Comparison of ENCODE assay signal across 8 mouse cellular contexts in genomic region chr17:56302363-56302996, GRCm38 (mm10). TPM values are rescaled to one million over a fixed set of nuclear protein-coding genes. Genes with fewer than 3 reads are reported as not detected.
DNase-seq lines count a peak whose midpoint lies in the region; ATAC-seq and TF ChIP-seq lines count a peak whose summit lies in the region.

No protein-coding gene starts in this region.

- H3K27ac ChIP-seq in CH12.LX (ENCODE audit: insufficient read depth, low read depth), result peak overlapping the region; percentile 67
- peak overlapping the region; percentile 91 for H3K27ac ChIP-seq in forebrain, embryonic 12.5 days
- no peak overlapping the region for H3K27ac ChIP-seq in midbrain, postnatal 0 days (ENCODE audit: low read depth, low read length)

- no peak for TF ChIP-seq POLR2A in CH12.LX (IDR thresholded peaks at IDR 0.05; ENCODE audit: low read depth, low read length)

- H3K9me3 ChIP-seq in CH12.LX (replicated peaks; ENCODE audit: low read length), result no peaks in the 10 kb centered on the region
- H3K9me3 ChIP-seq in forebrain, embryonic 12.5 days, result no peaks in the 10 kb centered on the region
- H3K9me3 ChIP-seq in midbrain, postnatal 0 days (ENCODE audit: low read length), result no peaks in the 10 kb centered on the region

- TF ChIP-seq RAD21 in CH12.LX (IDR thresholded peaks at IDR 0.05; ENCODE audit: low read depth, low read length), result no peak

- peaks cover 18 to 28% of the 10 kb centered on the region in 2 experiments for H3K36me3 ChIP-seq in CH12.LX (replicated peaks in 1 of 2; ENCODE audit: control insufficient read depth in 1 of 2, insufficient read depth in 1 of 2, low read length in 1 of 2)
- peaks cover 24% of the 10 kb centered on the region for H3K36me3 ChIP-seq in forebrain, embryonic 12.5 days (replicated peaks)
- no peaks in the 10 kb centered on the region for H3K36me3 ChIP-seq in midbrain, postnatal 0 days (ENCODE audit: insufficient read depth, low read length)

- peak; percentile 47 to 69 for DNase-seq in adrenal gland, adult (ENCODE audit: inconsistent age in 2 of 2, low spot score in 1 of 2)
- no peak for DNase-seq in adrenal gland, adult 8-10 months
- no peak for DNase-seq in CH12.LX (ENCODE audit: extremely low read depth)
- DNase-seq in kidney, postnatal 10 days, result peak; percentile 70
- DNase-seq in midbrain, postnatal 0 days (ENCODE audit: low spot score), result peak; percentile 12
- no peak for DNase-seq in right cerebral cortex, postnatal 36 days (ENCODE audit: low spot score in 2 of 2)

- TF ChIP-seq CTCF in CH12.LX (conservative IDR thresholded peaks at IDR 0.05 in 1 of 2, IDR thresholded peaks at IDR 0.05 in 1 of 2; ENCODE audit: low read depth in 2 of 2, low read length in 2 of 2), result no peak
- TF ChIP-seq CTCF in midbrain, postnatal 0 days (IDR thresholded peaks at IDR 0.05), result no peak

- peak; percentile 37 for ATAC-seq in forebrain, embryonic 12.5 days (ENCODE audit: low FRiP score)
- ATAC-seq in midbrain, postnatal 0 days (ENCODE audit: low FRiP score), result no peak
- no peak for ATAC-seq in megakaryocyte-erythroid progenitor cell, adult 5-6 weeks (replicated peaks; ENCODE audit: low FRiP score, low TSS enrichment, poor library complexity, severe bottlenecking)

- H3K9ac ChIP-seq in CH12.LX (ENCODE audit: insufficient read depth, low read depth), result peak overlapping the region; percentile 66
- H3K9ac ChIP-seq in forebrain, embryonic 12.5 days, result 0 out of 2 replicates have a peak overlapping the region, but pooled peaks have one; percentile 85
- H3K9ac ChIP-seq in midbrain, postnatal 0 days (replicated peaks; ENCODE audit: low read length, poor library complexity, severe bottlenecking), result no peak overlapping the region

- in situ Hi-C loops in CH12.LX (cut with MboI; ENCODE audit: low pct_ligation_motif_present, low pct_unique_long_range_greater_than_20kb, low sequenced_read_pairs), result no loop called here

- no peaks in the 10 kb centered on the region for H3K27me3 ChIP-seq in CH12.LX (replicated peaks)
- no peaks in the 10 kb centered on the region for H3K27me3 ChIP-seq in forebrain, embryonic 12.5 days
- H3K27me3 ChIP-seq in midbrain, postnatal 0 days (ENCODE audit: insufficient read depth, low read length), result no peaks in the 10 kb centered on the region

- H3K79me2 ChIP-seq in CH12.LX (replicated peaks; ENCODE audit: control insufficient read depth, extremely low read depth, insufficient read depth, poor library complexity, severe bottlenecking), result peaks cover 34% of the 10 kb centered on the region

- H3K4me3 ChIP-seq in CH12.LX (replicated peaks in 1 of 3; ENCODE audit: low read depth in 2 of 3, low read length in 2 of 3, poor library complexity in 1 of 3), result peak overlapping the region in 2 of 3 experiments; percentile 24 to 81
- peak overlapping the region; percentile 85; the same call in 1 of the 2 replicates for H3K4me3 ChIP-seq in forebrain, embryonic 12.5 days (replicated peaks)
- H3K4me3 ChIP-seq in midbrain, postnatal 0 days (ENCODE audit: low read depth, low read length), result no peak overlapping the region

- H3K4me2 ChIP-seq in CH12.LX (ENCODE audit: insufficient read depth, low read depth, poor library complexity, severe bottlenecking), result peak overlapping the region; percentile 77
- H3K4me2 ChIP-seq in forebrain, embryonic 12.5 days, result peak overlapping the region; percentile 96
- H3K4me2 ChIP-seq in midbrain, postnatal 0 days (ENCODE audit: low read depth, low read length, poor library complexity, severe bottlenecking), result no peak overlapping the region

- peaks cover 17 to 45% of the 10 kb centered on the region in 2 experiments for H3K4me1 ChIP-seq in CH12.LX (ENCODE audit: control insufficient read depth in 1 of 2, insufficient read depth in 2 of 2)
- peaks cover 43% of the 10 kb centered on the region for H3K4me1 ChIP-seq in forebrain, embryonic 12.5 days
- H3K4me1 ChIP-seq in midbrain, postnatal 0 days (ENCODE audit: insufficient read depth, low read length), result 0 out of 2 replicates have a peak, but pooled peaks cover 3% of the 10 kb centered on the region

- WGBS in forebrain, embryonic 12.5 days, result 23% methylated on average over 13 of the region's 13 CpGs
- WGBS in midbrain, postnatal 0 days, result 21% methylated on average over 13 of the region's 13 CpGs

- dilution Hi-C loops in CH12.LX (cut with MboI; ENCODE audit: extremely low pct_ligation_motif_present, extremely low pct_unique_long_range_greater_than_20kb, low sequenced_read_pairs), result no loop called here

- 0 out of 2 replicates have a peak, but pooled peaks have one; percentile 40 for TF ChIP-seq EP300 in CH12.LX (IDR thresholded peaks at IDR 0.05; ENCODE audit: low read length)

TF ChIP-seq in CH12.LX, 34 proteins besides CTCF, POLR2A, EP300 and RAD21 (continues in another document):
- TF ChIP-seq ZC3H11A (IDR thresholded peaks at IDR 0.05; ENCODE audit: low read depth, low read length) (no peak), MAZ (IDR thresholded peaks at IDR 0.05; ENCODE audit: low read depth, low read length) (no peak; the same call in 1 of the 2 replicates), UBTF (IDR thresholded peaks at IDR 0.05; ENCODE audit: low read depth, low read length) (no peak), TCF12 (IDR thresholded peaks at IDR 0.05; ENCODE audit: low read depth, low read length) (no peak; the same call in none of the 2 replicates), RCOR1 (conservative IDR thresholded peaks at IDR 0.05; ENCODE audit: low read depth, low read length) (no peak; the same call in 1 of the 2 replicates), MAFK (IDR thresholded peaks at IDR 0.05; ENCODE audit: insufficient replicate concordance, low read length) (no peak), TBP (conservative IDR thresholded peaks at IDR 0.05; ENCODE audit: low read depth, low read length) (no peak), USF2 (conservative IDR thresholded peaks at IDR 0.05; ENCODE audit: low read depth, low read length) (no peak), BHLHE40 (IDR thresholded peaks at IDR 0.05; ENCODE audit: low read depth, low read length) (peak; percentile 41), SIN3A (IDR thresholded peaks at IDR 0.05; ENCODE audit: low read length) (no peak)

RNA-seq across cellular contexts. Expression of gene Uhrf1, which starts 0.6 kb away (rescaled TPM):
- 1 to 10 TPM; 1.8 to 3.4 (median 2.6) TPM for total RNA-seq in adrenal gland, adult 8-10 months (2022)
- 220 and 249 TPM in 2 replicates for total RNA-seq in CH12.LX (2012; rRNA removed)
- 144 and 161 TPM in 2 replicates for total RNA-seq in CH12.LX (2014; rRNA removed)
- 184 and 249 TPM in 2 replicates for polyA plus RNA-seq in CH12.LX (2012; ENCODE audit: insufficient read length, low read depth)
- 187 and 198 TPM in 2 replicates for polyA plus RNA-seq in forebrain, embryonic 12.5 days (2016; fragmentation: Nextera tagmentation; extraction: Ambion mirVana)
- total RNA-seq in midbrain, postnatal 0 days (2014; rRNA removed), result 5.9 and 10.0 TPM in 2 replicates
- polyA plus RNA-seq in midbrain, postnatal 0 days (2015; fragmentation: Nextera tagmentation; extraction: Ambion mirVana), result 4.7 and 4.9 TPM in 2 replicates
- 151 and 161 TPM in 2 replicates for total RNA-seq in megakaryocyte-erythroid progenitor cell, adult 5-6 weeks (2014; fragmentation: Nextera tagmentation)
- 150 and 161 TPM in 2 replicates for total RNA-seq in megakaryocyte-erythroid progenitor cell, adult 5-6 weeks (2017)

RNA-seq across cellular contexts. Expression of gene Arrdc5, which starts 2.4 kb away (rescaled TPM):
- total RNA-seq in adrenal gland, adult 8-10 months (2022), result not detected
- total RNA-seq in CH12.LX (2012; rRNA removed) (not detected in 2 replicates), CH12.LX (2014; rRNA removed) (not detected in 2 replicates)
- polyA plus RNA-seq in CH12.LX (2012; ENCODE audit: insufficient read length, low read depth), result 0.23 TPM in 1 of 2 replicates, not detected in the other
- not detected in 2 replicates for polyA plus RNA-seq in forebrain, embryonic 12.5 days (2016; fragmentation: Nextera tagmentation; extraction: Ambion mirVana)
- total RNA-seq in midbrain, postnatal 0 days (2014; rRNA removed), result not detected in 2 replicates
- polyA plus RNA-seq in midbrain, postnatal 0 days (2015; fragmentation: Nextera tagmentation; extraction: Ambion mirVana), result not detected in 2 replicates
- total RNA-seq in megakaryocyte-erythroid progenitor cell, adult 5-6 weeks (2014; fragmentation: Nextera tagmentation), result not detected in 2 replicates
- not detected in 2 replicates for total RNA-seq in megakaryocyte-erythroid progenitor cell, adult 5-6 weeks (2017)

RNA-seq across cellular contexts. Expression of gene Plin3, which starts 9.8 kb away (rescaled TPM):
- total RNA-seq in adrenal gland, adult 8-10 months (2022), result 100 to 1,000 TPM in 3 of 4 experiments, 10 to 100 TPM in 1; 92.6 to 117 (median 103) TPM
- total RNA-seq in CH12.LX (2012; rRNA removed) (18.8 and 23.3 TPM in 2 replicates), CH12.LX (2014; rRNA removed) (17.0 and 17.3 TPM in 2 replicates)
- polyA plus RNA-seq in CH12.LX (2012; ENCODE audit: insufficient read length, low read depth), result 17.9 and 18.5 TPM in 2 replicates
- polyA plus RNA-seq in forebrain, embryonic 12.5 days (2016; fragmentation: Nextera tagmentation; extraction: Ambion mirVana), result 28.6 and 28.8 TPM in 2 replicates
- total RNA-seq in midbrain, postnatal 0 days (2014; rRNA removed), result 8.1 and 12.4 TPM in 2 replicates
- 9.6 and 12.1 TPM in 2 replicates for polyA plus RNA-seq in midbrain, postnatal 0 days (2015; fragmentation: Nextera tagmentation; extraction: Ambion mirVana)
- total RNA-seq in megakaryocyte-erythroid progenitor cell, adult 5-6 weeks (2014; fragmentation: Nextera tagmentation), result 4.8 and 6.8 TPM in 2 replicates
- total RNA-seq in megakaryocyte-erythroid progenitor cell, adult 5-6 weeks (2017), result 3.7 and 6.1 TPM in 2 replicates

RNA-seq across cellular contexts. Expression of gene Kdm4b, which starts 23.4 kb away (rescaled TPM):
- 10 to 100 TPM; 36.7 to 54.1 (median 47.4) TPM for total RNA-seq in adrenal gland, adult 8-10 months (2022)
- 12.5 and 19.5 TPM in 2 replicates for total RNA-seq in CH12.LX (2012; rRNA removed)
- 9.8 and 12.3 TPM in 2 replicates for total RNA-seq in CH12.LX (2014; rRNA removed)
- polyA plus RNA-seq in CH12.LX (2012; ENCODE audit: insufficient read length, low read depth), result 10.5 and 14.2 TPM in 2 replicates
- polyA plus RNA-seq in forebrain, embryonic 12.5 days (2016; fragmentation: Nextera tagmentation; extraction: Ambion mirVana), result 61.6 and 63.4 TPM in 2 replicates
- 123 and 140 TPM in 2 replicates for total RNA-seq in midbrain, postnatal 0 days (2014; rRNA removed)
- polyA plus RNA-seq in midbrain, postnatal 0 days (2015; fragmentation: Nextera tagmentation; extraction: Ambion mirVana), result 45.6 and 48.0 TPM in 2 replicates
- 16.0 and 17.3 TPM in 2 replicates for total RNA-seq in megakaryocyte-erythroid progenitor cell, adult 5-6 weeks (2014; fragmentation: Nextera tagmentation)
- total RNA-seq in megakaryocyte-erythroid progenitor cell, adult 5-6 weeks (2017), result 11.0 and 14.3 TPM in 2 replicates

RNA-seq across cellular contexts. Expression of gene Ticam1, which starts 25.9 kb away (rescaled TPM):
- total RNA-seq in adrenal gland, adult 8-10 months (2022), result 10 to 100 TPM; 23.9 to 26.3 (median 24.8) TPM
- total RNA-seq in CH12.LX (2012; rRNA removed) (15.9 and 17.6 TPM in 2 replicates), CH12.LX (2014; rRNA removed) (4.5 and 6.4 TPM in 2 replicates)
- polyA plus RNA-seq in CH12.LX (2012; ENCODE audit: insufficient read length, low read depth), result 14.6 and 18.6 TPM in 2 replicates
- polyA plus RNA-seq in forebrain, embryonic 12.5 days (2016; fragmentation: Nextera tagmentation; extraction: Ambion mirVana), result 1.5 and 1.7 TPM in 2 replicates
- 3.1 and 3.7 TPM in 2 replicates for total RNA-seq in midbrain, postnatal 0 days (2014; rRNA removed)
- 0.91 and 1.1 TPM in 2 replicates for polyA plus RNA-seq in midbrain, postnatal 0 days (2015; fragmentation: Nextera tagmentation; extraction: Ambion mirVana)
- total RNA-seq in megakaryocyte-erythroid progenitor cell, adult 5-6 weeks (2014; fragmentation: Nextera tagmentation), result 5.8 and 8.4 TPM in 2 replicates
- 2.2 and 3.2 TPM in 2 replicates for total RNA-seq in megakaryocyte-erythroid progenitor cell, adult 5-6 weeks (2017)

Comparison
In these comparisons a context has a peak if more than half of its experiments do, and no peak if none do; other contexts are left out.
1. DNase-seq: peak in adrenal gland, adult (2 of 2), kidney, postnatal 10 days (single experiment) and midbrain, postnatal 0 days (single experiment); none in adrenal gland, adult 8-10 months (single experiment), CH12.LX (single experiment) and right cerebral cortex, postnatal 36 days (0 of 2).
2. RNA of gene Uhrf1, which starts 0.6 kb away (total RNA-seq): 144 to 249 TPM in CH12.LX and 150 to 161 TPM in megakaryocyte-erythroid progenitor cell, adult 5-6 weeks; 5.9 to 10.0 TPM in midbrain, postnatal 0 days and 1.8 to 3.4 TPM in adrenal gland, adult 8-10 months; every median in the first group is over 10 times any median in the second.